In genomic region chr9:44418519-44419385, GRCm38 (mm10) we compare ENCODE assay signal across 8 mouse cellular contexts. TPM values are rescaled to one million over a fixed set of nuclear protein-coding genes. Genes with fewer than 3 reads are reported as not detected.
DNase-seq lines count a peak whose midpoint lies in the region; ATAC-seq lines count a peak whose summit lies in the region.

Gene Ccdc84 (minus strand): TSS chr9:44418569.

- peaks cover 5% of the 10 kb centered on the region; the same call in 1 of the 2 replicates for H3K9me3 ChIP-seq in forebrain, embryonic 10.5 days
- H3K9me3 ChIP-seq in midbrain, embryonic 13.5 days, result no peaks in the 10 kb centered on the region; the same call in 1 of the 2 replicates

- peaks cover 26% of the 10 kb centered on the region for H3K36me3 ChIP-seq in forebrain, embryonic 10.5 days (replicated peaks)
- peaks cover 9% of the 10 kb centered on the region for H3K36me3 ChIP-seq in midbrain, embryonic 13.5 days

- 81% methylated on average over 14 of the region's 14 CpGs for WGBS in forebrain, embryonic 10.5 days
- WGBS in midbrain, embryonic 13.5 days, result 76% methylated on average over 14 of the region's 14 CpGs

- no peak for DNase-seq in layer of hippocampus, adult 18-20 months (ENCODE audit: low spot score in 2 of 2)
- DNase-seq in layer of hippocampus, adult 9-11 months, result no peak
- DNase-seq in forebrain, embryonic 10.5 days (ENCODE audit: extremely low spot score, low spot score), result no peak
- no peak for DNase-seq in layer of hippocampus, postnatal 10 days (ENCODE audit: low spot score in 2 of 2)
- no peak for DNase-seq in ovary, adult 18-20 months (ENCODE audit: low spot score)
- no peak for DNase-seq in thymus, postnatal 10 days (ENCODE audit: low spot score in 2 of 2)

- peak within 1 kb of the TSS; percentile 84 for H3K9ac ChIP-seq in midbrain, embryonic 13.5 days (replicated peaks)

- no peak for ATAC-seq in activated CD4-positive, CD25-positive, alpha-beta regulatory T cell, adult 4 months
- ATAC-seq in midbrain, embryonic 13.5 days, result no peak

- peak within 1 kb of the TSS; percentile 92 for H3K27ac ChIP-seq in forebrain, embryonic 10.5 days
- H3K27ac ChIP-seq in midbrain, embryonic 13.5 days, result peak within 1 kb of the TSS; percentile 70

- H3K4me2 ChIP-seq in midbrain, embryonic 13.5 days (replicated peaks), result peak within 1 kb of the TSS; percentile 93

- H3K4me1 ChIP-seq in forebrain, embryonic 10.5 days, result peaks cover 15% of the 10 kb centered on the region
- H3K4me1 ChIP-seq in midbrain, embryonic 13.5 days (replicated peaks), result peaks cover 16% of the 10 kb centered on the region

- H3K4me3 ChIP-seq in forebrain, embryonic 10.5 days, result peak within 1 kb of the TSS; percentile 96
- H3K4me3 ChIP-seq in midbrain, embryonic 13.5 days (replicated peaks), result peak within 1 kb of the TSS; percentile 84

- no peaks in the 10 kb centered on the region for H3K27me3 ChIP-seq in forebrain, embryonic 10.5 days (ENCODE audit: poor library complexity, severe bottlenecking)
- no peaks in the 10 kb centered on the region for H3K27me3 ChIP-seq in midbrain, embryonic 13.5 days

RNA-seq across cellular contexts. Expression of gene Ccdc84, which starts in this region (rescaled TPM):
- total RNA-seq in layer of hippocampus, adult 18-20 months (2021), result 10 to 100 TPM; 19.0 to 21.1 TPM
- polyA plus RNA-seq in activated CD4-positive, CD25-positive, alpha-beta regulatory T cell, adult 4 months (2017; shearing (Covaris generic)), result 10 to 100 TPM; 20.3 to 27.3 TPM
- polyA plus RNA-seq in forebrain, embryonic 10.5 days (2016; fragmentation: Nextera tagmentation; extraction: Ambion mirVana), result 25.6 and 26.1 TPM in 2 replicates
- 10 to 100 TPM; 20.7 to 22.4 TPM for total RNA-seq in layer of hippocampus, postnatal 10 days (2021)
- 36.7 and 40.7 TPM in 2 replicates for polyA plus RNA-seq in midbrain, embryonic 13.5 days (2015; fragmentation: Nextera tagmentation; extraction: Ambion mirVana)
